Mouse (Mus musculus): ENCODE results near the gene Opalin. TPM values are rescaled to one million over a fixed set of nuclear protein-coding genes. Genes with fewer than 3 reads are reported as not detected.

The Opalin gene
- polyA plus RNA-seq, 1 experiment from 2014 or later, result 0.08 TPM

DNA sequence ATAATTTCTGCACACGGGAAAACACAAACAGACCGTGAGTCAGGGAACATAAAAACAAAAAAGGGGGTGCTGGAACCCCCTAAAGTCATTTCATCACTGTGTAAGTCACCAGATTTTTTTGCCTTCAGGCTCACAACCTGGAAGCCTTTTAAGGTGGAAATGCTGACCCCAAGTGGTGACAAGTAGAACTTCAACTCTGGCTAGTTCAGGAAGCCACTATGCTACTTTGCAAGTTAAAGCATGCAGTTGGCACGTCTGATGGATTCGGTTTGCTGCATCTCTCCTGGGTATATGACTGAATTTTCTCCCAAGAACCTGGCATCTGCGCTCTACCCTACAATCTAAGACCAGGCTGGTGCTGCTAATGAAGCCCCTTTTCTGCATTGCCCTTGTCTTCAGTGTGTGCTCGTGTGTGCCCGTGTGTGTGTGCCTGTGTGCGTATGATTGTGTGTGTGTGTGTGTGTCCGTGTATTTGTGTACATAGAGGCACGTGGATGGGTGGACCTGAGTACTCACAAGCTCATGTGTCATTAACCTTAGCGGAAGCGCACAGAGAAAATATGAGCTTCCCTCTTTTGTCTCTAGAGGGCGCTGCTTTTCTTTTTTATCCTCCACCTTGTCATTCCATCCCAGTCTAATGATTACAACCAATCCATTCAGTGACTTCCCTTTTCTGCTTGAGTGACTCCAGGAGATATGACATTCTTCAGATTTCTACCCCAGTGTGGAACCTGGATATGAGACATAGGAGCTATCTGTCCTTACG lies 60.8 kb downstream of the Opalin start:
- H3K27me3 ChIP-seq (replicated peaks; ENCODE audit: insufficient read depth, low read length), result no peaks in the 10 kb centered on the region
- H3K4me3 ChIP-seq (ENCODE audit: low read depth, low read length), result no peak overlapping the region
- H3K27ac ChIP-seq (ENCODE audit: low read length), result no peak overlapping the region
- 16% methylated on average over 14 of the region's 14 CpGs for WGBS
- no peak overlapping the region; the same call in 1 of the 2 replicates for H3K4me2 ChIP-seq (replicated peaks; ENCODE audit: low read depth, low read length)
- DNase-seq (ENCODE audit: low spot score), result peak; percentile 79
- TF ChIP-seq EP300 (IDR thresholded peaks at IDR 0.05) (no peak), CTCF (IDR thresholded peaks at IDR 0.05) (peak; percentile 78)
- H3K36me3 ChIP-seq (ENCODE audit: insufficient read depth, low read length), result no peaks in the 10 kb centered on the region
- no peaks in the 10 kb centered on the region for H3K9me3 ChIP-seq (ENCODE audit: low read length)
- no peaks in the 10 kb centered on the region for H3K4me1 ChIP-seq (ENCODE audit: insufficient read depth, low read depth, low read length)
- ATAC-seq, result peak; percentile 41
- no peak overlapping the region for H3K9ac ChIP-seq (replicated peaks; ENCODE audit: low read depth)

- Histone ChIP-seq H3K27ac (ENCODE audit: low read length) (no peak overlapping the region), H3K9ac (replicated peaks; ENCODE audit: low read depth) (no peak overlapping the region), H3K9me3 (ENCODE audit: low read length) (no peaks in the 10 kb centered on the region), H3K4me3 (ENCODE audit: low read depth, low read length) (no peak overlapping the region), H3K36me3 (ENCODE audit: insufficient read depth, low read length) (no peaks in the 10 kb centered on the region), H3K27me3 (replicated peaks; ENCODE audit: insufficient read depth, low read length) (no peaks in the 10 kb centered on the region), H3K4me1 (ENCODE audit: insufficient read depth, low read depth, low read length) (no peaks in the 10 kb centered on the region), H3K4me2 (replicated peaks; ENCODE audit: low read depth, low read length) (no peak overlapping the region)
- TF ChIP-seq CTCF (IDR thresholded peaks at IDR 0.05) (no peak), EP300 (IDR thresholded peaks at IDR 0.05) (no peak)
- DNase-seq (ENCODE audit: low spot score), result no peak
- 12% methylated on average over 9 of the region's 9 CpGs for WGBS
- ATAC-seq, result no peak
Measured at GRCm38 (mm10) chr19:41014003-41014402, 62.9 kb downstream of the Opalin start.

- H3K9me3 ChIP-seq (ENCODE audit: low read length), result no peaks in the 10 kb centered on the region
- H3K36me3 ChIP-seq (ENCODE audit: insufficient read depth, low read length), result no peaks in the 10 kb centered on the region
- H3K4me3 ChIP-seq (ENCODE audit: low read depth, low read length), result no peak overlapping the region
- no peaks in the 10 kb centered on the region for H3K27me3 ChIP-seq (replicated peaks; ENCODE audit: insufficient read depth, low read length)
- 3% methylated on average over 5 of the region's 5 CpGs for WGBS
- peak; percentile 32 for ATAC-seq
- no peak overlapping the region for H3K27ac ChIP-seq (ENCODE audit: low read length)
- H3K9ac ChIP-seq (replicated peaks; ENCODE audit: low read depth), result no peak overlapping the region
- no peak for DNase-seq (ENCODE audit: low spot score)
- TF ChIP-seq EP300 (IDR thresholded peaks at IDR 0.05) (no peak), CTCF (IDR thresholded peaks at IDR 0.05) (no peak)
- no peak overlapping the region for H3K4me2 ChIP-seq (replicated peaks; ENCODE audit: low read depth, low read length)
- no peaks in the 10 kb centered on the region for H3K4me1 ChIP-seq (ENCODE audit: insufficient read depth, low read depth, low read length)
Measured at GRCm38 (mm10) chr19:41013591-41013990, 63.3 kb downstream of the Opalin start.

Other genes starting within 250 kb of the Opalin start
- gene Ccnj, start 245.8 kb downstream of the Opalin start, polyA plus RNA-seq (2015; fragmentation: Nextera tagmentation; extraction: Ambion mirVana), result 12.7 and 14.8 TPM in 2 replicates
- gene Zfp518a, start 182.4 kb downstream of the Opalin start, polyA plus RNA-seq (2015; fragmentation: Nextera tagmentation; extraction: Ambion mirVana), result 5.9 and 6.7 TPM in 2 replicates
- 0.58 TPM in 2 replicates for gene Blnk, start 82.6 kb downstream of the Opalin start, polyA plus RNA-seq (2015; fragmentation: Nextera tagmentation; extraction: Ambion mirVana)
- not detected in 2 replicates for gene Dntt, start 47.8 kb downstream of the Opalin start, polyA plus RNA-seq (2015; fragmentation: Nextera tagmentation; extraction: Ambion mirVana)
- not detected in 2 replicates for gene Tll2, start 129.7 kb upstream of the Opalin start, polyA plus RNA-seq (2015; fragmentation: Nextera tagmentation; extraction: Ambion mirVana)
- 93.7 and 109 TPM in 2 replicates for gene Tm9sf3, start 186.9 kb upstream of the Opalin start, polyA plus RNA-seq (2015; fragmentation: Nextera tagmentation; extraction: Ambion mirVana)

All from lung, postnatal 0 days (tissue).